Mouse (Mus musculus) small intestine, adult 2 months (tissue): ENCODE measurements around the gene C3ar1.

ENCODE experiments used
- CTCF ChIP-seq: fragments of 200-500 bp; IDR thresholded peaks from 2 replicates; pipeline ENCODE4 v1.5.1; 2012; ENCODE audit warnings: low read depth, mild to moderate bottlenecking, control low read depth, inconsistent platforms, low read length, moderate library complexity, mixed read lengths; ENCODE audit not compliant: insufficient replicate concordance, insufficient read length; ENCODE audit errors: extremely low read depth
- POLR2A ChIP-seq: fragments of 200-500 bp; IDR thresholded peaks from 2 replicates; pipeline ENCODE4 v1.6.1; 2012; ENCODE audit warnings: low read depth, mild to moderate bottlenecking, control low read depth, inconsistent platforms, low read length, moderate library complexity

GRCm38 (mm10) chr6:122836974-122837373 lies 19.0 kb downstream of the C3ar1 start:
- no peak for TF ChIP-seq CTCF
- TF ChIP-seq POLR2A = no peak
